Comparison of ENCODE assay signal across 9 mouse cellular contexts in genomic region chr7:135713326-135713725, GRCm38 (mm10). TPM values are rescaled to one million over a fixed set of nuclear protein-coding genes. Genes with fewer than 3 reads are reported as not detected.
DNase-seq lines count a peak whose midpoint lies in the region; ATAC-seq and TF ChIP-seq lines count a peak whose summit lies in the region.
"Had no signal": no experiment of that assay in that cellular context is flagged by ENCODE, and none has a peak within 500 bp of the region (broad histone marks: within the 10 kb centered on the region; RNA-seq: fewer than 3 reads in every experiment).

No protein-coding gene starts in this region.

- no peaks in the 10 kb centered on the region for H3K9me3 ChIP-seq in erythroblast, embryonic 14.5 days (ENCODE audit: control insufficient read depth, low read length)
- H3K9me3 ChIP-seq in midbrain, embryonic 11.5 days (ENCODE audit: control insufficient read depth, low read length), result no peaks in the 10 kb centered on the region
- no peaks in the 10 kb centered on the region for H3K9me3 ChIP-seq in midbrain, embryonic 16.5 days (replicated peaks; ENCODE audit: control insufficient read depth, low read length, poor library complexity, severe bottlenecking)
- H3K9me3 ChIP-seq in intestine, embryonic 16.5 days (ENCODE audit: control insufficient read depth, low read length), result no peaks in the 10 kb centered on the region

- DNase-seq in midbrain, embryonic 11.5 days (ENCODE audit: low spot score, missing footprints), result peak; percentile 79
- no peak for DNase-seq in gastrocnemius, postnatal 25 days
- DNase-seq in cerebellum, postnatal 4 days (ENCODE audit: low spot score in 2 of 2), result no peak
- DNase-seq: kidney, postnatal 14 days had no signal

- H3K9ac ChIP-seq in midbrain, embryonic 11.5 days (ENCODE audit: low read length), result no peak overlapping the region
- H3K9ac ChIP-seq in midbrain, embryonic 16.5 days (ENCODE audit: low read depth, low read length), result no peak overlapping the region
- H3K9ac ChIP-seq in intestine, embryonic 16.5 days (ENCODE audit: low read depth, low read length), result peak overlapping the region; percentile 43; the same call in 1 of the 2 replicates

- no peak overlapping the region for H3K27ac ChIP-seq in midbrain, embryonic 11.5 days (ENCODE audit: low read depth, low read length)
- H3K27ac ChIP-seq in midbrain, embryonic 16.5 days (ENCODE audit: low read length), result no peak overlapping the region
- no peak overlapping the region for H3K27ac ChIP-seq in intestine, embryonic 16.5 days (ENCODE audit: low read length)
- no peak overlapping the region for H3K27ac ChIP-seq in small intestine, adult 2 months (ENCODE audit: insufficient read depth, low read depth, low read length)

- H3K36me3 ChIP-seq in erythroblast, embryonic 14.5 days (ENCODE audit: control insufficient read depth), result peaks cover 77% of the 10 kb centered on the region
- H3K36me3 ChIP-seq in midbrain, embryonic 11.5 days (ENCODE audit: control insufficient read depth, insufficient read depth, low read length), result peaks cover 2% of the 10 kb centered on the region; the same call in 1 of the 2 replicates
- H3K36me3 ChIP-seq in midbrain, embryonic 16.5 days (ENCODE audit: control insufficient read depth, insufficient read depth, low read length), result no peaks in the 10 kb centered on the region
- 0 out of 2 replicates have a peak, but pooled peaks cover 2% of the 10 kb centered on the region for H3K36me3 ChIP-seq in intestine, embryonic 16.5 days (ENCODE audit: control insufficient read depth, insufficient read depth, low read length)
- H3K36me3 ChIP-seq in small intestine, adult 2 months (ENCODE audit: control insufficient read depth, insufficient read depth, low read length), result 0 out of 2 replicates have a peak, but pooled peaks cover 1% of the 10 kb centered on the region

- 75% methylated on average over 8 of the region's 8 CpGs for WGBS in midbrain, embryonic 11.5 days
- WGBS in midbrain, embryonic 16.5 days, result 72% methylated on average over 8 of the region's 8 CpGs
- WGBS in intestine, embryonic 16.5 days, result 84% methylated on average over 8 of the region's 8 CpGs
- 51% methylated on average over 8 of the region's 8 CpGs for WGBS in small intestine, adult 2 months

- ATAC-seq in erythroblast, adult 5-6 weeks (replicated peaks; ENCODE audit: low FRiP score, poor library complexity, severe bottlenecking), result no peak
- no peak for ATAC-seq in midbrain, embryonic 11.5 days (ENCODE audit: low FRiP score)
- ATAC-seq in midbrain, embryonic 16.5 days, result no peak
- ATAC-seq in intestine, embryonic 16.5 days, result no peak

- H3K4me2 ChIP-seq in midbrain, embryonic 11.5 days, result peak overlapping the region; percentile 58
- no peak overlapping the region; the same call in 1 of the 2 replicates for H3K4me2 ChIP-seq in midbrain, embryonic 16.5 days (ENCODE audit: low read length)
- peak overlapping the region; percentile 39 for H3K4me2 ChIP-seq in intestine, embryonic 16.5 days (ENCODE audit: low read depth, low read length)

- TF ChIP-seq POLR2A in small intestine, adult 2 months (IDR thresholded peaks at IDR 0.05; ENCODE audit: low read depth, low read length), result no peak

- H3K27me3 ChIP-seq in erythroblast, embryonic 14.5 days (ENCODE audit: control insufficient read depth), result no peaks in the 10 kb centered on the region
- no peaks in the 10 kb centered on the region for H3K27me3 ChIP-seq in midbrain, embryonic 11.5 days (ENCODE audit: control insufficient read depth, insufficient read depth, low read length)
- no peaks in the 10 kb centered on the region for H3K27me3 ChIP-seq in midbrain, embryonic 16.5 days (ENCODE audit: control insufficient read depth, insufficient read depth, low read depth, low read length)
- no peaks in the 10 kb centered on the region for H3K27me3 ChIP-seq in intestine, embryonic 16.5 days (replicated peaks; ENCODE audit: control insufficient read depth, insufficient read depth, low read length)
- no peaks in the 10 kb centered on the region for H3K27me3 ChIP-seq in small intestine, adult 2 months (ENCODE audit: control insufficient read depth, insufficient read depth, low read length)

- H3K4me3 ChIP-seq in erythroblast, embryonic 14.5 days (replicated peaks), result peak overlapping the region; percentile 74
- H3K4me3 ChIP-seq in midbrain, embryonic 11.5 days (ENCODE audit: low read depth, low read length), result peak overlapping the region; percentile 26
- no peak overlapping the region for H3K4me3 ChIP-seq in midbrain, embryonic 16.5 days (ENCODE audit: low read depth, low read length)
- H3K4me3 ChIP-seq in intestine, embryonic 16.5 days (ENCODE audit: low read length), result peak overlapping the region; percentile 27
- peak overlapping the region; percentile 31; the same call in 1 of the 2 replicates for H3K4me3 ChIP-seq in small intestine, adult 2 months (ENCODE audit: low read depth, low read length)

- TF ChIP-seq CTCF in small intestine, adult 2 months (IDR thresholded peaks at IDR 0.05; ENCODE audit: extremely low read depth, insufficient read length, insufficient replicate concordance, low read depth, low read length), result no peak

- H3K4me1 ChIP-seq in erythroblast, embryonic 14.5 days (ENCODE audit: control insufficient read depth), result peaks cover 51% of the 10 kb centered on the region
- peaks cover 6% of the 10 kb centered on the region; the same call in 1 of the 2 replicates for H3K4me1 ChIP-seq in midbrain, embryonic 11.5 days (ENCODE audit: control insufficient read depth, insufficient read depth, low read length)
- peaks cover 4% of the 10 kb centered on the region; the same call in 1 of the 2 replicates for H3K4me1 ChIP-seq in midbrain, embryonic 16.5 days (ENCODE audit: control insufficient read depth, insufficient read depth, low read length)
- peaks cover 20% of the 10 kb centered on the region for H3K4me1 ChIP-seq in intestine, embryonic 16.5 days (ENCODE audit: control insufficient read depth, insufficient read depth, low read length)
- peaks cover 2% of the 10 kb centered on the region; the same call in 1 of the 2 replicates for H3K4me1 ChIP-seq in small intestine, adult 2 months (ENCODE audit: control insufficient read depth, insufficient read depth, insufficient read length, low read length)

RNA-seq across cellular contexts. Expression of gene Mki67, which starts 2.8 kb away (rescaled TPM):
- polyA plus RNA-seq in erythroblast, embryonic 14.5 days (2012), result 7.0 and 10.8 TPM in 2 replicates
- total RNA-seq in erythroblast, adult 5-6 weeks (2015; ENCODE audit: low replicate concordance), result 808 and 979 TPM in 2 replicates
- total RNA-seq in erythroblast, adult 5-6 weeks (2017; ENCODE audit: low replicate concordance), result 1,323 and 1,353 TPM in 2 replicates
- polyA plus RNA-seq in midbrain, embryonic 11.5 days (2014; fragmentation: Nextera tagmentation; extraction: Ambion mirVana), result 62.2 and 64.4 TPM in 2 replicates
- 3.3 and 5.1 TPM in 2 replicates for polyA plus RNA-seq in midbrain, embryonic 16.5 days (2015; fragmentation: Nextera tagmentation; extraction: Ambion mirVana)
- 20.2 and 23.2 TPM in 2 replicates for polyA plus RNA-seq in intestine, embryonic 16.5 days (2015; fragmentation: Nextera tagmentation; extraction: Ambion mirVana)
- 1.0 and 1.7 TPM in 2 replicates for polyA plus RNA-seq in small intestine, adult 2 months (2012; rRNA removed)
- 1 to 10 TPM; 1.6 to 2.5 TPM for total RNA-seq in gastrocnemius, postnatal 25 days (2021)
